Mouse (Mus musculus) mature B cell (primary cell): ENCODE data around the gene Rgs6.

Source experiments
- in situ Hi-C: fragments of 300-500 bp; cut with MboI; formaldehyde crosslinking; loops from 2 replicates; pipeline ENCODE4 v1.14.3; 2019

The Rgs6 gene

DNA sequence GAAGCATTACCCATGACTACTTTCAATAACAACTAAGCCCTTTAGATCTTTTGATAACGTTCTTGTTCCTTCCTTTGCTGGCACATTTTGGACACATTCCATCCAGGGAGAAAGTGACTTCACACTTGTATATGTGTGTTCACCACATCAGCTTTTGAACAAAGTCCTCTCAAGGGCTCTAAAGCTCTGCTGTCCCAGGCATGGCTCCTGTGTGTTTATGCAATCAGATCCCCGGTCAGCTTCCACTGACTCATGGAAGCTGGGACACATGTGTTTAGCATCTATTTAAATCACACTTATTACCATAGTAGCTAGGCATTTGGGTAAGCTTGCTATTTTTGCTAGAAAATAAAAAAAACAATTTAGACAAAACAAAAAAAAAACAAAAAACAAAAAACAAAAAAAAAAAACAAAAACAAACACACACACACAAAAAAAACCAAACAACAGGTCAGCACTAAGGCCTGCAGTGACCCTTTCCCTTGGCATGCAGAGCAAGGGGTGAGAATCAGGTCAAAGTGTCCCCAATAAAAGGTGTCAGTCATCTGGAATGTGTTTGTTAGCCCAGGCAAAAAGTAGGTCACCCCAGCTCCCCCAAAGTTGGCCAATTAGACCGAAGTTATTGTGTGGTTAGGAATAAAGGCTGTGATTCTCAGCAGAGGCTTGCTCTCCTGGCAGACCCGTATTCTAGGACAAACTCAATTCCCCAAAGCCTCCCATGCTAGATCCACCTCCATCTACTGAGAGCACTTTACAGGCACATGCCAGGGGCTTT is 267.4 kb downstream of the Rgs6 start:
- in situ Hi-C loops: no loop called here

DNA sequence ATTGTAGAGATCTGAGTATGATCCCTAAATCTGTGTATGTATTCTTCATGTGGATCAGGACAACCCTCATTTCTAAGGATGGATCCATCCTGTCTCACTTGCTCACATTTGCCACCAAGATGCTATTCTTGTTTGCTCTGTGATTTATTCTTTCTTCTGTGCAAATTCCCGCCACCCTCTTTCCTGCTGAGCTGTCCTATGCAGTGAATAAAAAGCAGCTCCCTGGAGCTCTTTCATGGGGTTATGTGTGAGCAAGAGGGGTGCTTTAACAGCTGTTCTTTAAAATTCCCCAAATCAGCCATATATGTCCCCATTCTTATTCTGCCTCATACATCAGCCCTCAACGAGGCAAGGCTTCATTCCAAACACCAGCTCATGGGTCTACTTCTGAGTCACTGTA is 277.6 kb downstream of the Rgs6 start:
- in situ Hi-C loops: no loop called here

DNA sequence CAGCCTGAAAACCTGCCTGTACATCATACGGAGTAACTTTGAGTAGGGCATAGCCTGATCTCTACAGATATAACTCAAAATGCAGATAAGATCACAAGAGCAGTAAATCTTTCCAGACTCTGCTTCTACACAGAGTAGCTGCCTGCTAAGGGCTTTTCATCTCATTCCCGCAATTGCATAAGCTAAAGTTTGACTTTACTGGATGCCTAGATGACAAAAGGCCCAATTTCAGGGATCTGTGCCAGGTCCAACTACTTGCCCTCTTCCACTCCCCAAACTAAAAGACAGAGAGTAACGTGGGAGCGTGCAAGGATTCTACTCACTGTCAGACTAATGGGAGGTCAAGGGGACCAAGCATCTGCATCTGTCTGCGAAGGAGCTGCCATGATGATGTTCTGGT is 292.6 kb downstream of the Rgs6 start:
- in situ Hi-C loops: no loop called here

DNA sequence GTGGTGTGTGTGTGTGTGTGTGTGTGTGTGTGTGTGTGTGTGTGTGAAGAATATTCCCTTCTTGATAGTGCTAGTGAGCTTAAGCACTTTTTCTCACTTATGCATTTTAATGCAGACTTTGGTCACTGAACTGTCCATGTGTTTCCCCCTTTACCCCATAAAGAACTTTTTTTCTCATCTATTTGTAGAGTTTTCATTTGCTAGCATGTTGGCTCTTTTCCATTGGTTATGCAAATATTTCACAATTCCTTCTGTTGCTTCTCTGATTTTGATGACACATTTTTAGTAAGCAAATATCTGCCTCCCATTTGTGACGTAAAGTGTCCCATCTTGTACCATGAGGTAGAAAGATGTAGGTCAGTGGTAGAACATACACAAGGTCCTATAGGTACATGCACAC is 295.0 kb downstream of the Rgs6 start:
- in situ Hi-C loops: no loop called here

DNA sequence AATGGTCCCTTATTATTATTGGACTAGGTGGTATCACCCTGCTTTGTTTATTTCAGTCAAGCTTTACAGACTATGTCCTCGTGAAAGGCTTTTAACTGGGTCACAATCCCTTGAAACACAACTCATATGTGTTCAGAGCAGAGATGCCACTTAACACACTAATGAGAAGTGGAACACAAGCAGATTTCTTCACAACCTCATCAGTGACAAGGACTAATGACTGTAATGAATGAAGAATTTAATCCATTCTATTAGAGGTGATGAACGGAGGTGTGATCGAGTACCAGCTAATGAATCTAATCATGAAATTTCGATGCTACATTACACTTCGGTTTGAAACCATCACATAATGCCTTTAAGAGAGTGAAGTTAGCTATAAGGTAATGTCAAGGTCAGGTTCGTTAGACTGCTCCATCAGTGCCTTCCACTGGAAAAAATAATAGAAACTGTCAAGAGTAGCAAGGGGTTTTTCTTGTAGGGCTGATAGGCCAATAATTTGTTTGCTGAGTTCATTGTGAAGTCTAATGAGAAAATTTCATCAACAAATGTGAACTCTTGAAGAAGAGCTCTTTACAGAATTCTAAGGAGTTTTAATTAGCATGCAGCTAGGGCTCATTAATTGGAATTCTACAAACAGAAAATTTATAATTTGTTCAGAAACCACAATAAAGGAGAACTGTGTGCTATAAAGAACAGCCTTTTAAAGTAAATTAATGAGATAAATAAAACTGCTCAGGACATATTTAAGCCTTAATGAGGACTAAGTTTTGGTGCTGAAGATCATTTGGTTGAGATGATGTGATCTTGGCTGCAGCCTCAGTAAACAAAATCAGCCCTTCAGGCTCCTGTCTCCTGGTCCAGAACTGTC is 307.1 kb downstream of the Rgs6 start:
- in situ Hi-C loops: no loop called here

DNA sequence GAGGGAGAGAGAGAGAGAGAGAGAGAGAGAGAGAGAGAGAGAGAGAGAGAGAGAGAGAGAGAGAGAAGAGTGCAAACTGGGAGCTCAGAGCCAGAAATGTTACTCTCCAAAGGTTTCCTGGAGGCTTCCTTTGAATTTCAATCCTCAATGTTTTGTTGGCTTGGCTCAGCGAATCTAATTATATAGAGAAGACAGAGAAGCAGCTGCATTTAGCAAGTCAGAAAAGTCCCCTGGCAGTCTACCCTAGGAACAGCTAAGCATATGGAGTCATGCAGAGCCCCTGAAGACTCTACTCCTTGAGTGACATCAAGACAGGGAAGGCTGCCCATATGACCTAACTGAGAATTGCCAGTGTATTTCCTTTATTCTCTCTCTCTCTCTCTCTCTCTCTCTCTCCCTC is 317.7 kb downstream of the Rgs6 start:
- in situ Hi-C loops: no loop called here

DNA sequence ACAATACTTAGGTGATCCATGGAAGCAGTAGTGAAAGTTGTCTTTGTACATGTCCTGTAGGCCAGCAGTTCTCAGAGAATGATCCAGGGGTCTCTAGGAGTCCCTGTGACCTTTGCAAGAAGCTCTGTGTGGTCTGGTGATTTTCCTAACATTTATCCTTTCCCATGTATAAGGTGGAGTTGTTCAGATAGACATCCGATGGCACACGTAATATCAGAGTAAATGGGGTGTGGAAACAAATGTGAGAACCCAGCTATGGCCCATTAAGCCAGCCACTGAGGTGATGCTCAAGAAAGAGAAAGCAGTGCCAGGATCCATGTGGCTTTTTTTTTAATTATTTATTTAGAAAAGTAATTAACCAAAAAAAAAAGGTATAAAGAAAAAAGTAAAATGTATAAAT is 322.8 kb downstream of the Rgs6 start:
- in situ Hi-C loops: no loop called here

DNA sequence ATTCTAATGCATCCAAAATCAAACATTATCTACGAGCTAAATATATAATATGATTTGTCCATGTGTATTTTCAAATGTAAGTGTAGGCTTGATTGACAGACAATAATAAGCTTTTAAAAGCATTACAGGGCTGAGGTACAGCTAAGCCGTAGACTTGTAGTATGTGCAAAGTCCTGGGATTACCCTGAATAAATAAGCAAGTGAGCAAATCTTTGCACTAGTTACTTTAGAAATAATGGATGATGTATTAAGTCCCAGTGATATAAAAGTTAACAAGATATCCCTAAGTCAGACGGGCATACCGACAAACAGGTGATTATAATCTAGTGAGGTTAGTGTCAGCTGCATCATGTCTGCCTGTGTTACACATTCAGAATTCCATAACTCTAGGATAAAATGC is 326.0 kb downstream of the Rgs6 start:
- in situ Hi-C loops: no loop called here

DNA sequence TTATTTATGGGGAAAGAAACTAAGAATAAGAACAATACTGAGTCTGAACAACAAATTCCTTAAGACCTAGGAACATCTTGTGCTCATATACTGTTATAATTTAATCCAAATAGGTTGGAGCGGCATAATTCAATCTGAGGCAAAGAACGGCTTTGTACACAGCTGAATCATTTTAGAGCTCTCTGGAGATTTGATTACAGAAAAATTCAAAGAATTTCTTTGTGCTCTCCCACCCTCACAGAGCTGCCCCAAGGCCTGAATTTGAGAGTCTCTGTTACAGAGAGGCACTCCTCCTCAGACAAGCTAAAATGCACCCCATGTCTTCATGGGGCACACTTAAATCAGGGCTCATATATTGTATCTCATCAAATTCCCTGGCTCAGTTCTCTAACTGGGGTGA is 332.1 kb downstream of the Rgs6 start:
- in situ Hi-C loops: no loop called here

DNA sequence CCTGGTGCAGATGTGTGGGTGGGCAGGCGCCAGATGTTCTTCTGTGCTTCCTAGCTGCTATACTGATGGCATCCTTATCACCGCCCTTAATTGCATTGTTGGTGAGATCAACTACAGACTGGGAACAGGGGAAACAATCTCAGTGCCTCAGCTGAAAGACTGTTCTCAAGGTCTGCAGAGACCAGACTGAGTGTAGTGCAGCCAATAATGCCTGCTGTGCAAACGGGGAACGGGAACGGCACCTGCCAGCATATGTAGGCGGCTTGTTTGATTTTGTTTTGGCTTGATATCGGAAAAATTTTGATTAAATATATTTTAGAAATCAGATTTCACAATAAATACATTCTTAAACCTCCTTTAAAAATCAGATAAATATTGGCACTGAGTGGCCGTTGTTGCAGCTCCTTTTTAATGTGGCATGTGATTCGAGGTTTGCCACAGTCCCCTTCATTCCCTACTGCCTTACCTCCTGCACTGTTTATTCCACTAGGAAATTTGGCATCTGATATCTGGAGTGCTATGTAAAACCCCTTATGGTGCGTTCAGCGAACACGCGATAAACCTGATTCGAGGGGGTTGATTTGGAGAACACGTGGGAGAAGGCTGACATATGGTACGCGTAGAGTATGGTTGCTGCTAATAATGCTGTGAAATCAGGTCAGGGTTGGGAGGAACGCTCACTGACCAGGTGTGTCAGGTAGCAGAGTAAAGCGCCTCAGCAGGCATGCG is 333.4 kb downstream of the Rgs6 start:
- in situ Hi-C loops: no loop called here

DNA sequence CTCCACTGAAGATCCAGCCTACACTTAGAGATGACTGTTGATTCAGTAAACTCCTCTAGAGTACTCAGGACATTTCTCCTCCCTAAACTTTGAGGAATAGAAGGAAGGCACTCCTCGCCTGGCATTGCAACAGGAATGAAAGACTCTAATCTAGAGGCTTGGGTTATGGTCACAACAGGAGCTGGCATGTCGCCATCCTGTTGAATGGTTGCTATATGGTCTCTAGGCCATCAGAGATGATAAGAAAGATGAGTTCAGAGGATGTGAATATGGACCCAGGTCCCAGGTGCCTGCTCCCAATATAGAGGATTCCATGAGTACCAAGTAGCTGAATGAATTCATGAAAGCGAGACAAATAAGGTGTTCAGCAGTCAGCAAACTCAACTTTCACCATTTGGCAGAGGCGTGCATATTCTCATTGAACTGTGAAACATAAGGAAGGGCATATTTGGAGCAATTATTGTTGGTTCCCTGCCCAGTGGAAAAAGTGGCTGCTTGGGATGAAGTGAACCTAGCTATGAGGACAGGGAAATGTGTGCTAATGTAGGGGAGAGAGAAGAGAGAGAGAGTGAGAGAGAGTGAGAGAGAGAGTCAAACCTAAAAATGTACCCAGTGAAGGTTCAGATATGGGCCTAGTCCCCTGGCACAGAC is 334.9 kb downstream of the Rgs6 start:
- in situ Hi-C loops: no loop called here

DNA sequence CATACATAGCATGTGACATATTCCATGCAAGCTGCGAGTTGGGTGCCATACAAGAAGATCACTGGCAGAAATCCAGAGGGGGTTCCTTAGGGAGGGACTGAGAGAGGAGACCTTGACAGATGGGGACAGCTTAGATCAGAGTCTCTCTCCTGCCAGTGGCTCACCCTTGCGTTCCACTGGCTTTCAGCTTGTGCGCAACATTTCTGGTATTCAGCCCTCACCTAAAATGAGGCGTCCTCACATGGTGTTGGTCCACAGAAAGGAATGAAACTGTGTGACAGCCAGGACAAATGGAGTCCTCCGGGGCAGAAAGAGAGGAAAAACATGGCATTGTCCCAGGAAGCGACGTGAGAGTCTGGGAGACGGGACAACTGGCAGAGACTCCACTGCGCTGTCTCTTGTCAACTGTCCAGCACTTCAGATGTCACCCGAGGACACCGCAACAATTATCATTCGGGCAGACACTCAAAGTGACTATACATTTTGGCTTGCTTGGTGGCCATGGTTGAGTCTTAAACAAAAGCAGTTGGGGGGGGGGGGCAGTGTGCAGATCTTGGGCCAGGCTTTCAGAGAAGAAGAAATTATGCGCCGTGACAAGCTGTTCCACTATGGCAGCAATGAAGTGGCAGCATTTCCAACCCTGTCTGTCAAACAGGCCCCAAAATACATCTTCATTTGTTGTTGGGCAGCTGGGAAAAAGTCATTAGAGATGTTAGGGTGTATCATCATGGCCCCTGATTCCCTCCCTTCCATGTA is 344.8 kb downstream of the Rgs6 start:
- in situ Hi-C loops: no loop called here

DNA sequence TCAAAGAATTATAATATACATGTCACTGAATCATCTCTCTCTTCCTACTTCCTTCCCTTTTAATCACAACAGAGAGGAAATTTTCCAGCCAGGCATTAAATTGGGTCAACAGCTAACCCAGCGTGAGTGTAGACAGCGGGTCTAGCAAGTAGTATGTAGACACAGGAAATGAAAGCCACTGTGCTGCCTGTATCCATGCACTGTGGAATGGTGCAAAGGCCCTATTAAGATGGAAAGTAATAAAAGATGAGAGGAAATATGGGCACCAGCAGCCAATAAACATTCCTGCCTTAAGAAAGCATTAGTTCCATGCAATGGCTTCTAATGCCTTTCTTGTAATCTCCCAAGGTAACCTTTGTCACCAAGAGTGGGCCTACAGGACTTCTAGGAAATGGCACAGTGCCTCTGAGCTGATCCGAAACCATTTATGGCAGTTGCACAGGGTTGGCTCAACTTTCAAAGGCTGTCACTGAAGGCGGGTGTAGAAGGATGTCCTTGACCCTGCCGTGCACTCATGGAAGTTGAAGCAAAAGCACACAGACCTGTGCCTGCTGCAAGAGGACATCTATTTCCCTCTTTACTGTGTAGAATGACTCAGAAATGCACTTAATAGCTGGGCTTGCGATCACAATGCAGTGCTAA is 347.1 kb downstream of the Rgs6 start:
- in situ Hi-C loops: no loop called here

DNA sequence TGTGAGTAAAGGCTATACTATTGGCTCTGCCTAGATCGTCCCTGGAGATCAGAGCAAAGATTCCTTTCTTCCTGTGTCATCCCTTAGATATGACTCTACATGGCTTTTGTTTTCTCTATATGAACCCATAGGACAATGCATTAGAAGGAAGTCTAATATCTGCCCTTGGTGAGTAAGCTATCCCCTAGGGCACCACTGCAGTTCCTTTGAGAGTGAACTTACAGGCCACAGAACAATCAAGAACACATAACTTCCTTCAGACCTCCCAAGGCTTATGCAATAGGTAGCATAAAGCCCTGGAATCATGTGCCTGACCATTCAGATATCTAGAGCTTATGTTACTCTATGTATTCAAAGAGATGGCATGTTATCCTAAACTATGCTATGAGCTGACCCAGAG is 347.7 kb downstream of the Rgs6 start:
- in situ Hi-C loops: no loop called here

DNA sequence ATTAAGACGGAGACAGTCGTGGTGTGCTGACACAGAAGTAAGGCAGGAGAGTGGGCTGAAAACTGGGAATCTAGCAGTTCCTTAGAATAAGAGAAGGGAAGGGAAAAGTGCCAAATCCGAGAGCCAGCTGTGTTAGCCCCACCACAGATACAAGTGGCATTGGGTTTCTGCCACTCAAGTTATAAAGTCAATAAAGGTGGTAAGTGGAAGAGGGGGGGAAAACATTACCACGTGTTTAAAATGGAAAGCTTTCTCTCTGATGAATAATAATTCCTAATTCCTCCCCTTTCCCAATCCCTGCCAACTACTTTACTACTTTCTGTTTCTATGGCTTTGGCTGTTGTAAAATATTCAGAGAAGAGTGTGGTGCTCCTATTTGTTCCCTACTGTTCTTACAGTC is 352.4 kb downstream of the Rgs6 start:
- in situ Hi-C loops: no loop called here

DNA sequence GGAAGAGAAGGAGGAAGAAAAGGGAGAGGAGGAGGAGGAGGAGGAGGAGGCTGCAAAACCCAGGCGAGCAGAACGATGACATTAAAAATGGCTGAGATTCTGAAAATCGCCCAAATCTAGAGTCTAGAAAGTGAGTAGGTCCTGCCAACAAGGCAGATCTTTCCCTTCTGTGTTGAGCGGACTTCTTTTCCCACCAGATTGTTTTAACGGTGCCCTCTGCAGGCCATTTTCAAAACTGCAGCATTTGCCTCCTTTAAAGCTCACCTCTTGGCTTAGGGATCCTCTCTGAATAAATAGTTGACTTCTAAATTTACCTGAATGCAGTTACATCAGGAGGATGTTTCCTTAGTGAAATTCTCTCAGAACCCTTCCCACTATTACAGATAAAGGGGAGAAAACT is 358.4 kb downstream of the Rgs6 start:
- in situ Hi-C loops: no loop called here

DNA sequence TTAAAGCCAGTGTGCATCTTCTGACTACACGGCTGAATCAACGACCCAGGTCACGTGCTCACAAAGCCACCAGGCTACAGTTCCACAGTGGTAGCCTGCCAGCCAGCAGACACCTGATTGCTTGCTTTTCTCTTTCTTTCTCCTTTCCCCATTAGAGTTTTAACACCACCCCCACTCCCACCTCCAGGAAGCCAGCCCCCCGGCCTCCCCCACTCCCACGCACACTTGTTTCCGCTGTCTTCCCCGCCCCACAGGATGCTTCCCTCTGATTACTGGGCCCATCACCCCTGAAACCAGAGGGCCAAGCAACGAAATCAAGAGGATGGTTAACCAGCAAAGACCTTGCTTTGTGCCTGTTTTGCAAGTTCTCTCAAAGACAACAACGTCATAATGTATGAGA is 373.0 kb downstream of the Rgs6 start:
- in situ Hi-C loops: no loop called here

DNA sequence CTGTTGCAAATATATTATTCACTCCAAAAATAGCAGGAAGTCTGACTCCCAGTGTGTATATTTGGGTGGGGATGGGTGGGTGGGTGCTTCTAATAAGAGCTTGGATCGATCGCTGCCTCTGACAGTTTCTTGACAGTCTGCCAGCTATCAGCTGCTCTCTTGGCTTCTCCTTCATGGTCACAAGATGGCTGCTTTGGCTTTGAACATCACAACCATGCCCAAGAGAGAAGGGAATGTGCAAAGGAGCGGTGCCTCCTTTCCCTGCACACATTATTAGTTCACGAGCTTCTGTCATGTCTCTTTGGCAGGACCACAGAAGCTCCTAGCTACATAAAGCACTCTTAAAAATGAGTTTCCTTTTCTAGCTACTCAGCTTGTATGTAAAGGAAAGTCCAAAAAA is 373.8 kb downstream of the Rgs6 start:
- in situ Hi-C loops: no loop called here

DNA sequence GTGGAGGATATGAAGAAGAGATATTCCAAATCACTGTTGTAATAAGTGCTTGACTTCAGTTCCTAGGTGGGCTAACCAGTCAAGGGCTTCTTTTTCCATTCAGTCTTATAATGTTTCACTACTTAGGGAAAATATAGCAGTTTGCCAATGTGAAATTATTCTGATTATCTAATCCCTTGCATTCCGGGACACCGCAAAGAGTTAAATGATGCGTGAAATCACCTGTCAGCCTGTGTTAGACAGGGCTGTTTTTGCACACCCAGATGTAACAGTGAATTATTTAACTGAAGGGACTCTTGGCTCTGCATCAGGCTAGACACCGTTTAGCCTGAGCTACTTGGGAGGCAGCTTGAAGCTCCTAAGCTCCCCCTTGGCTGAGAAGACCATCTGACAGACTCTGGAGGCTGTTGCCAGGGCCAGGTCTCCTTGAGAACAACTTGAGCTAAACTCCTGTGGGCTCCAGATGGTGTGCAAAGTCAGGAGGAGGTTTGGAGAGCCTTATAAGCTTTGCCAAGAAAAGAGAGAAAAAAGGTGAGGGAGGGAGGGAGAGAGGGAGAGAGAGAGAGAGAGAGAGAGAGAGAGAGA is 382.5 kb downstream of the Rgs6 start:
- in situ Hi-C loops: no loop called here

DNA sequence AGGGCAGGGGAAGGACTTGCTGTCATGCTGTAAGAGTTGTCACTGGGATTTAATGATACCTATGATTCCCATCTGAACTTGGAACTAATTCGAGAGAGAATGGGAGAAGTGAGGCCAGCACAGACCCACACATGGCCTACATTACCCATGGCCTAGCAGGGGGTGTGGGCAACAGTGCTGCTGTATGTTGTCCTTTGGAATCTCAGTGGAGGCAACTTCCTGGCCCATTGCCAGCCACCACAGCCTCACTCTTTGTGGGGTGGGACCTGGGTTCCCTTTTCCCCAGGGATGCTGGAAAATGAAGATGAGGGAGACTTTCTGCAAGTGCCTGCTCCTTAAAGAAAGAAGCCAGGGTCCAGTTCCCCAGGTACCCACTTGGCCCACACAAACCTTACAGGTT is 383.1 kb downstream of the Rgs6 start:
- in situ Hi-C loops: no loop called here

DNA sequence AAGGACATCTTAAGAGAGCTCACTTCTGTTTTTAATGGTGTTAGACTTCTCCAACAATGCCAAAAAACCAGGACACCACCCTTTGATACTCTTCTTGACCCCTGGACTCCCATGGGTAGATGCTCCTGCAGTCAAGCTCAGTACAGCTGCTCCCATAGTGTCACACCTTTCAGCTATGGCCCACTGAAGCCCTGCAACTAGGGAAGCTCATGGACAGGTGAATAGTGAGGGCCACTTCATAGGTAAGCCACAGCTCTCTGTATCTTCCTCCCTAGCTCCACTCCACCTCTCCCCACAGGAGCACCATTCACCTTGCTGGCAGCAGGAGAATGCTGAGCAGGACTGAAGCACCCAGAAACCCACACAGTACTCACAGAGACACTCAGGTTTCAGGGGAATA is 384.6 kb downstream of the Rgs6 start:
- in situ Hi-C loops: no loop called here
